Mouse (Mus musculus) mouse embryonic stem cell (cell line): ENCODE data around the gene Me1.

Source experiments
- in situ Hi-C, 2 experiments: fragments of 300-500 bp; cut with MboI; formaldehyde crosslinking; loops; 1 replicate in 1 of 2; 3 replicates in 1 of 2; pipeline ENCODE4 v1.14.3; 2019 to 2020; ENCODE audit warnings: low sequenced_read_pairs in 2 of 2, low pct_unique_long_range_greater_than_20kb in 1 of 2, mixed read lengths in 1 of 2; ENCODE audit not compliant: unreplicated experiment in 1 of 2

Me1 gene

GRCm38 (mm10) chr9:86573616-86574303, 122.0 kb downstream of the Me1 start:
- in situ Hi-C loops, result loop anchor here (5.0 kb wide), 1 partner anchor 106 kb away; the partner anchor contains the start of gene Dop1a (in 2 of the 2)

- in situ Hi-C loops, result loop anchor here (5.0 kb wide), 1 partner anchor 105 kb away; the partner anchor contains the start of gene Dop1a (in 2 of the 2)
These were observed 123.0 kb downstream of the Me1 start for GRCm38 (mm10) chr9:86572636-86573291.

DNA sequence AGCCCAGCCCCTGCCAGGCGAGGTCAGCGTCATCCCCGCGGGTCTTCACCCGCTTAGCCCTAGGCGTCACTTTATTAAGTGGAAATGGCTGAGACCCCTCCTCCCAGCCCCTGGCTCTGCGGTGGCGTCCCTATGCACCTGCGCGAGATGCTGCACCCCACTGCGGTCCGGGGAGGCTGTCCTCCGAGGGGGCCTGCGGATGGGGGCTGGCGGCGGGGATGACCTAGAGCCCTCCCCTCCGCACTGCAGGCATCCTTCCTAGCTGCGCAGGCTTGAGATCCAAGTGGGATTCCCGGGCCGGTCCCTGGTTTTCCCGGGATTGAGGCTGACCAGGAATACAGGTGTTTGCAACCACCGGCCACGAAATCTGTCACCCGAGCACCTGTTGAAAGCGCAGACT, 123.6 kb downstream of the Me1 start:
- in situ Hi-C loops, result loop anchor here (5.0 kb wide), 1 partner anchor 105 kb away; the partner anchor contains the start of gene Dop1a (in 2 of the 2)

DNA sequence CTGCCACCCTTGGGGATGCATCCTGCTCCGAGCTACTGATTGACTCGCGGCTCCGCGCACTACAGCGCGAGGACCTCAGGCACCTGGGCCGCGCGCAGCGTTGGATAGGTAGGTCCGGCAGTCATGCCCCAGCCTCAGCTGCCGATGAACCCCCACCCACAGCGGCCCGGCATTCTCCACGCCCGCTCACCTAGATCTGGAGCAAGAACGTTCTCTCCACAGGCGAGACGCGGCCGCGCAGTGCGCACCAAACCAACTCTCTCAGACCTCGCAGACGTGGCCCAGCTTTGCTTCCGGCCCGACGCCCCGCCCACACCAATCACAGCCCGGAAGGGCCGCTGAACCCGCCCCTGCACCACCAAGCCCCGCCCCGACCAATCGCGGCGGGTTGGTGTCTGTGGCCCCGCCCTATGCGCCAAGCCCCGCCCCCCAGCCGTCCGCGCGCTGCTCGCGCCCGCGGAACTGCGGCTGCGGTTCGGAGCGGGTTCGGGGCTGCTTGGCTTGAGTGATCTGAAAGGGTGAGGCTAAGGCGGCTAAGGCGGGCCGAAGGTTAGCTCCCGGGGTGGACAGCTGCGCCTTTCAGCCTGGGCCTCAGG, 124.1 kb downstream of the Me1 start, which contains the start of the genes Pgm3 and Rwdd2a:
TSS of gene Pgm3 (minus strand) at position 303 of the 596 bp plus-strand sequence.
TSS of gene Rwdd2a (plus strand) at position 452 of the 596 bp plus-strand sequence.
- in situ Hi-C loops, result loop anchor here (5.0 kb wide), 1 partner anchor 104 kb away; the partner anchor contains the start of gene Dop1a (in 2 of the 2)

DNA sequence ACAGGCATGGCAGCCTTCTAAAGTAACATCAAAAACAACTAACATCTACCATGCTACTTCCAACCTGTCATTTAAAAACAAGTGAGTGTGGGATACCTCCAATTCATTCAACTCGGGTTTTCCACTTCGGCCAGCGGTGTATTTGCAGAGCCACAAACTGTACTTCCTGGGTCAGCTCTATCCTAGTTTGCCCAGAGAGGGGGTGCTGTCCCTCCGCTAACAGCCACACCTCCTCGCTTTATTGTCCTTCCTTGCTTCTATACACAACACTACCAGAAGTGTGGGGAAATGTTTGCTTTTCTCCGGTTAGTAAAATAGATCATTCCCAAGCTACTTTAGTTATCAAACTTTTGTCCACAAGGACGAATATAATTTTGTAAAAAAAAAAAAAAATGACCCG, 124.8 kb downstream of the Me1 start:
- in situ Hi-C loops, result loop anchor here (5.0 kb wide), 1 partner anchor 104 kb away; the partner anchor contains the start of gene Dop1a (in 2 of the 2)

- in situ Hi-C loops, result loop anchor here (5.0 kb wide), 1 partner anchor 103 kb away; the partner anchor contains the start of gene Dop1a (in 2 of the 2)
These were observed 125.4 kb downstream of the Me1 start for GRCm38 (mm10) chr9:86570261-86570890.

DNA sequence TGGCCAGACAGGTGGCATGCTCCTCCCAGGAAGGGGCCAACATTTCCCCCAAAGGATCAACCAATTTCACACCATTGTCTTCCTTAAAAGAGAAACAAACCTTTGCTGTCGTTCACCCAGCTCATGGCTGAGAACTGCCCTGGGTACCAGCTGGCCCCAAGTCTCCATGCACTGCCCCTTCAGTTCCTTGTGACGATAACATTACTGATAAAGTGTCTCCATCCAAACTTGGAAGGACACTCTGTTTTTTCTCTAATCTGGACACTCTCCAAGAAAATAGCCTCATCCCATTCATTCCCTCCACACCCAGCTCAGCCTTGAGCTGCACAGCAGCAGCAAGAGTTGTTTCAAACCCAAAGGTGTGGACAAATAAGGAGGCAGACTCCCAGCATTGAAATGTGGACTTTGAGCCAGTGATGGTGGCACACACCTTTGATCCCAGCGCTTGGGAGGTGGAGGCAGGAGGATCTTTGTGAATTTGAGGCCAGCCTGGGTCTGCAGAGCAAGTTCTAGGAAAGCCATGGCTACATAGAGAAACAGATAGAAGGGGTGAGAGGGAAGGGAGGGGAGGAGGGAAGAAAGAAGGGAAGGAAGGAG, 126.3 kb downstream of the Me1 start:
- in situ Hi-C loops, result no loop called here

DNA sequence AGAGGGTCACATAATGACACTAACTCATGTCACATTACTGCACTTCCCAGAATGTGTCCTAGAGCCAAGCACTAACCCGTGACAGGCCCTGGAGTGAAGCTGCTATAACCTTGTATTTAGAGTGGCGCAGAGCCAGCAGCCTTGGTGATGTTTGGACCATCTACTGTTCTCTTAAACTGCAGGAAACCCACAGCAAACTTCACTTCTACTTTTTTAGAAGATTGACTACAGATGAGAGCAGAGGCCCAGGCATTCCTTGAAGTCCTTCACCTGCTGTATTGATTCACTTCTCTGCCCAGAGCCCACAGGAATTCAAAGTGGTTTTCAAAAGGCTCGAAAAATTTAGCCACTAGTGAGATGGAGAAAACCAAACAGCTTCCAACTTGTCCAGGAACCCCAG, 135.2 kb downstream of the Me1 start:
- in situ Hi-C loops, result no loop called here

- in situ Hi-C loops, result no loop called here
These were observed 141.1 kb downstream of the Me1 start for GRCm38 (mm10) chr9:86554641-86555040.

DNA sequence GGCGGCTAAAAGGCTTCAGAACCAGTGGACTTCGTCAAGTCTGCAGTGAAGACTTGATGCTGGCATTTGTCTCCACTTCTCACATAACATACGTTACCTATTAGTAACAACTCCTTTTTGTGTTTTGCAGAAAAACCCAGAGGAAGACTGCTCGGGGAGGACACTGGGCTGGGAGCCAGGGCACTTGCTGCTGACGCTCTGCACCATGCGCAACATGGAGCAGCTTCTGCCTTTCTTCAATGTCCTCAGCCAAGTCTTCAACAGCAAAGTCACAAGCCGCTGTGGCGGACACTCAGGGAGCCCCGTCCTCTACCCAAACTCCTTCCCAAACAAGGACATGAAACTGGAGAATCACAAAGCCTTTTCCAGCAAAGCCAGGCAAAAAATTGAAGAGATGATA, 141.9 kb downstream of the Me1 start:
- in situ Hi-C loops, result no loop called here

GRCm38 (mm10) chr9:86550717-86551116, 145.0 kb downstream of the Me1 start:
- in situ Hi-C loops, result no loop called here

- in situ Hi-C loops, result no loop called here
These were observed 146.1 kb downstream of the Me1 start for GRCm38 (mm10) chr9:86549637-86550162.

- in situ Hi-C loops, result no loop called here
These were observed 151.2 kb downstream of the Me1 start for GRCm38 (mm10) chr9:86544559-86544958.

DNA sequence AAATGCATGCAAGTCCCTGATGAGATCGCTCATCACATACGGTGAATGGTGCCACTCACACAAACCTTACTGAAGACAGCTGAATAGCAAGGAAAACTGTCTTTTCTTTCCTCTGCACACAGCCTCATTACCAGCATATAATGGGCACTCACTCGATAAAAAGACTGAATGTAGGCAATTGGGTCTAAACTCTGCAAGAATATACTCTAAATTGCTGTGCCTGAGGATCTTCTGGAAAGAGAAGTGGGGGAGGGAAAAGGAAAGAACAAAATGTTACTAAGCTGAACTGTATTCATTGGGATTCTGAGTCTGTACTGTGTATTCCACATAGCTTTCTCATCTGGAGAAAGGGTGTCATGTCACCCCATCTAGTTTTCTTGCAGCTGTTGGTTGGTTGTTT, 152.3 kb downstream of the Me1 start:
- in situ Hi-C loops, result no loop called here

DNA sequence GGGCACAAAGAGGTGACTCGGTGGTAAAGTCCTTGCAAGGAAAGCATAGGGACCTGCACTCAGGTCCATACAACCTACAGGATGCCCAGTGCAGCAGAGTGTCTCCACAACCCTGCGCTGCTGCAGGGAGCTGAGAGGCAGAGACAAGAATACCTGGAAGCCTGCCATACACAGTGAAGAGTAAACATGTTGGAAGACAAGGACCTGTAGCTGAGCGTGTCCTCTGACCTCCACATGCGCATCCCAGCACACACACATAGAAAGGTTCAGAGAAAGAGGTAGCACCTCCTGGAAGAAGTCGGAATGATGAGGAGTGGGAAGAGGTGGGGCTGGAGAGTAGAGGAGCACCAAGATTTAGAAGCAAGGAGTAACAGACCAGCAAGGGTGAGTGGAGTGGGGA, 161.7 kb downstream of the Me1 start:
- in situ Hi-C loops, result no loop called here
